Mouse (Mus musculus) lung, adult 2 months (tissue): ENCODE measurements around the gene Gdap1l1.

Experiments used
- CTCF ChIP-seq: fragments of 200-500 bp; IDR thresholded peaks from 2 replicates; pipeline ENCODE4 v1.5.1; 2011; ENCODE audit warnings: mild to moderate bottlenecking, low read length, control low read depth; ENCODE audit not compliant: insufficient read depth
- POLR2A ChIP-seq: fragments of 200-500 bp; IDR thresholded peaks from 2 replicates; pipeline ENCODE4 v1.6.1; 2011; ENCODE audit warnings: low read depth, mild to moderate bottlenecking, control low read depth, low read length, borderline replicate concordance; ENCODE audit errors: extremely low read depth

- TF ChIP-seq POLR2A, result no peak
- peak; percentile 29; the same call in 1 of the 2 replicates for TF ChIP-seq CTCF
These were observed 37.1 kb upstream of the Gdap1l1 start for GRCm38 (mm10) chr2:163401221-163401620.
